Mouse (Mus musculus) macrophage (primary cell): ENCODE data around the gene Mrps17. TPM values are rescaled to one million over a fixed set of nuclear protein-coding genes. Genes with fewer than 3 reads are reported as not detected.
A peak's percentile ranks its signal among the peaks of the same experiment; 100 is the strongest.
"Not testable (repeated sequence)": the region's sequence is repeated elsewhere in the genome, so short reads cannot be mapped to it uniquely, and the experiment has no call there.

ENCODE experiments used
- H3K27ac ChIP-seq: fragments of 350-480 bp; formaldehyde crosslinking; 2 replicates; pipeline ENCODE4 v1.9.0; 2021
- H3K36me3 ChIP-seq: fragments of 350-480 bp; formaldehyde crosslinking; 2 replicates; pipeline ENCODE4 v1.9.0; 2021; ENCODE audit errors: inconsistent target
- H3K4me3 ChIP-seq: fragments of 350-480 bp; formaldehyde crosslinking; 2 replicates; pipeline ENCODE4 v1.9.0; 2021; ENCODE audit errors: inconsistent target
- H3K79me2 ChIP-seq: fragments of 350-480 bp; formaldehyde crosslinking; 2 replicates; pipeline ENCODE4 v1.9.0; 2021; ENCODE audit errors: inconsistent target
- WGBS: methylation state at CpG from one replicate; pipeline ENCODE4 v1.1.7; 2026; ENCODE audit warnings: inconsistent platforms; ENCODE audit not compliant: missing documents; 5-methylcytosine and 5-hydroxymethylcytosine counted together
- polyA plus RNA-seq: library from polyadenylated mRNA; stranded (reverse); fragments of 250-400 nt; gene quantifications from 3 replicates; pipeline ENCODE4 v1.2.4, GENCODE M21; 2018; ENCODE audit warnings: inconsistent platforms
- total RNA-seq, 78 experiments: library from RNA; depleted of rRNA; stranded (reverse); fragments of 250-400 nt; gene quantifications; 1 replicate in 9 of 78; 2 replicates in 24 of 78; 3 replicates in 43 of 78; 4 replicates in 2 of 78; pipeline ENCODE4 v1.2.4; 2018; ENCODE audit warnings: inconsistent platforms in 56 of 78

Gene Mrps17
- total RNA-seq (2018; cell fraction: chromatin; rRNA removed): 10 to 100 TPM; 12.8 to 41.7 (median 21.7) TPM
- 10 to 100 TPM; 36.2 to 63.7 (median 47.4) TPM for total RNA-seq (2018; cell fraction: cytosol; rRNA removed)
- total RNA-seq (2018; cell fraction: nucleus; rRNA removed): 10 to 100 TPM; 17.7 to 62.9 (median 34.8) TPM
- 39.4 to 79.4 TPM (median 50.8 TPM) in 3 replicates for polyA plus RNA-seq

DNA sequence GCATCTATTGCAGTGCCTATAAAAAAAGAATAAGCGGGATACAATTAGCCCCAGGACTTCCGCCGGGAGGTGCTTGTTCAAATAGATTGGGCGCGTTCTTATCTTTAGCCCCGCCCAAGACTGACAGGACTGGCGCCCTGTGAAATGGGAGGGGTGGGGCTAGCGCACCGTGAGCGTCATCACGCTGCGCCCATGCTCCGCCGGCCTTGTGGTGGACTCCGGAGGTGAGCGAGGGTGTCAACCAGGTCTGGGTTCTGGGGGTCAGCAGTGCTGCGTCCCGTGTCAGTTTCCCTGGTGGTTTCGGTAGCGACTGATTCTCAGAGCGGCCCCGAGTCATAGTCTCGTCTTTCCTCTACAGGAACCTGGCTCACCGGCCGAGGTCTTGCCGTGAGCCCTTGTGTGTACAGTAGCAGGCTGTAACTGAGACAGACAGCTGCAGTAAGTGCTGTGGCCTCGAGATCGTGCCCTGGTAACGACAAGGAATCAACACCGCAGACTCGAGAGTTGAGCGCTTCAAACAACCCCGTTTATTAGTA is at the start of gene Mrps17:
Gene Mrps17, plus strand, starts transcription at position 172 of the 536 bp plus-strand sequence.
- H3K27ac ChIP-seq: peak within 1 kb of the TSS; percentile 28; the same call in 1 of the 2 replicates
- H3K4me3 ChIP-seq: peak within 1 kb of the TSS; percentile 96
- H3K79me2 ChIP-seq: peaks cover 11% of the 10 kb centered on the region
- WGBS: under 1% methylated on average over 32 of the region's 33 CpGs
- peaks cover 16% of the 10 kb centered on the region; the same call in 1 of the 2 replicates for H3K36me3 ChIP-seq

GRCm38 (mm10) chr5:129666271-129666909 is 48.9 kb upstream of the Mrps17 start:
- H3K27ac ChIP-seq: no peak overlapping the region
- WGBS: 91% methylated on average over 8 of the region's 10 CpGs
- no peaks in the 10 kb centered on the region for H3K79me2 ChIP-seq
- H3K36me3 ChIP-seq: no peaks in the 10 kb centered on the region
- H3K4me3 ChIP-seq: no peak overlapping the region

- Histone ChIP-seq H3K36me3 (no peaks in the 10 kb centered on the region), H3K79me2 (no peaks in the 10 kb centered on the region), H3K4me3 (no peak overlapping the region), H3K27ac (no peak overlapping the region)
- 91% methylated on average over 4 of the region's 4 CpGs for WGBS
Measured at GRCm38 (mm10) chr5:129667851-129668250, 47.4 kb upstream of the Mrps17 start.

DNA sequence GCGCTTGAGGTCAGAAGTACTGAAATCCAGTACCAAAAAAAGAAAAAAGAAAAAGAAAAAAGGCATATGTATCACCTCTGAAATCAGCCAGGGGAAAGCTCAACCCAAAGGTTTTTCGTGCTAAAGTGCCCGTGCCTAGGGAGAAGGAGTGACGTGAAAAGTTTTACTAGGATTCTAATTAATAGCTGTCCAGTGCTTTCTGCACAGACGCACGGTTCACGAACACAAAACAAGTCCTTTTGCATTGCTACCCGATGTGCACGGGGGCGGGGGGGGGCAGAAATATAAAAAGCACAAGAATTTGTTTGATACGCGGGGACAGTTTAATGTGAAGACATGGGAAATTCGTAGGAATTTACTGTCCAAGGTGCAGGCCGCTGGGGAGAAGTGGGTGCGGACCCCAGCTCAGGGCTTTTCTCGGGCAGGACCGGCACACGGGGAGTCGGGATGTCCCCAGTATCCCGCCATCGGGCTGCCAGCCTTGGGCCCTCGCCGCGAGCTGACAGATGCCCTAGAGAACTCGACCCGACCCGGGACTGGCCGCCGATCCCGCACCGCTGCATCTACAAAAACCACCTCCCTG is 45.8 kb upstream of the Mrps17 start:
- H3K27ac ChIP-seq: no peak overlapping the region
- no peaks in the 10 kb centered on the region for H3K36me3 ChIP-seq
- no peaks in the 10 kb centered on the region for H3K79me2 ChIP-seq
- under 1% methylated on average over 30 of the region's 31 CpGs for WGBS
- peak overlapping the region; percentile 70 for H3K4me3 ChIP-seq

GRCm38 (mm10) chr5:129670036-129670458 is 45.2 kb upstream of the Mrps17 start, which contains the start of gene Zfp11:
Zfp11 (minus strand) TSS chr5:129670099.
- 3% methylated on average over 23 of the region's 23 CpGs for WGBS
- H3K4me3 ChIP-seq: peak within 1 kb of the TSS; percentile 70
- no peaks in the 10 kb centered on the region for H3K36me3 ChIP-seq
- H3K79me2 ChIP-seq: no peaks in the 10 kb centered on the region
- H3K27ac ChIP-seq: no peak within 1 kb of the TSS

DNA sequence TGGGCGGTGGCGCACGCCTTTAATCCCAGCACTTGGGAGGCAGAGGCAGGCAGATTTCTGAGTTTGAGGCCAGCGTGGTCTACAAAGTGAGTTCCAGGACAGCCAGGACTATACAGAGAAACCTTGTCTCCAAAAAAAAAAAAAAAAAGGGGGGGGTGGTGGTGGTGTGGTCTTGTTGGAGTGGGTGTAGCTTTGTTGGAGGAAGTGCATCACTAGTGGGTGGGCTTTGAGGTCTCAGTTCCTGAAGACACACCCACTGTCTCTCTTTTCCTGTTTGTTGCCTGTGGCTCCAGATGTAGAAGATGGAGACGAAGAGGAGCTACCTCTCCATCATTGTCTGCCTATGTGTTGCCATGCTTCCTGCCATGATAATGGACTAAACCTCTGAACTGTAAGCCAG is 30.2 kb upstream of the Mrps17 start:
- 88% methylated on average over 5 of the region's 5 CpGs for WGBS
- H3K36me3 ChIP-seq, H3K4me3 ChIP-seq, H3K27ac ChIP-seq, H3K79me2 ChIP-seq: not testable (repeated sequence)

DNA sequence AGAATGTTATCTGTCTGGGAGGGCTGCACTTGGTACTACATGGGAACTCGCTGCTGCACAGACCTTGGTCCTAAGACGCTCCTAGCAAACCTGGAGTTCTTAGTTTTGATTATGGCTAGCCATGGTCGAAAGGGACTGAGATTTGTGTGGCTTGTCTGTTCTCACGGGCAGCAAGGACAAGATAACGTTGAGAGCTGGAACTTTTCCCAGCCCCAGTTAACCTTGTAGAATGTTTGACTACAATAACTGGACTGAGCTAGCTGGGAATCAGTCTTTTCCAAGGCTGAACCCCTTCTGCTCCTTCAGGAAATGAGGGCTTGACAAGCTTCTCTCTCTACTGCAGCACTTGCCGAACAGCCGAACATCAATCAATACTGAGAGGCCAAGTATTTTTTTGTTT is 27.7 kb upstream of the Mrps17 start:
- H3K79me2 ChIP-seq: no peaks in the 10 kb centered on the region
- H3K4me3 ChIP-seq: no peak overlapping the region
- WGBS: 91% methylated on average over 7 of the region's 7 CpGs
- no peak overlapping the region for H3K27ac ChIP-seq
- no peaks in the 10 kb centered on the region for H3K36me3 ChIP-seq

GRCm38 (mm10) chr5:129690528-129690927 is 24.8 kb upstream of the Mrps17 start:
- H3K79me2 ChIP-seq: no peaks in the 10 kb centered on the region
- H3K36me3 ChIP-seq: no peaks in the 10 kb centered on the region
- H3K27ac ChIP-seq: no peak overlapping the region
- H3K4me3 ChIP-seq: no peak overlapping the region
- 90% methylated on average over 3 of the region's 3 CpGs for WGBS

DNA sequence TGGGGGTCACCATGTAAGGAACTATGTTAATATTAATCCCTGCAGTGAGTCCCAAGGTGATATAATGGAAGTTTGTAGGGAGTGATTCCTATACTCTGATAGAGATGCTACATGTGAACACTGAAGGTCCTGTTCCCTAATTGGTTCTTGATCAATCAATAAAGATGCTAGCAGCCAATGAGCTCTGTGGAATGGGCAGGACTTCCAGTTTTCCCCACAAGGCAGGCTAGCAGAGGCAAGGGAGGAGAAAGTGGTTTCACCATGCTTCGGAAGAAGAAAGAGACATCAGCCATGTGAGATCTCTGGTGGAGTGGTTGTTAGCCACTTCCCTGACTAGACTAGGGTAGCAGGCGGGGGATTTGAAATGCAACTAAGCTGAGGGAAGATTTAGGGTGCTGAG is 14.8 kb upstream of the Mrps17 start:
- H3K27ac ChIP-seq: no peak overlapping the region
- H3K36me3 ChIP-seq: no peaks in the 10 kb centered on the region
- H3K79me2 ChIP-seq: no peaks in the 10 kb centered on the region
- 39% methylated on average over 2 of the region's 2 CpGs for WGBS
- no peak overlapping the region for H3K4me3 ChIP-seq

DNA sequence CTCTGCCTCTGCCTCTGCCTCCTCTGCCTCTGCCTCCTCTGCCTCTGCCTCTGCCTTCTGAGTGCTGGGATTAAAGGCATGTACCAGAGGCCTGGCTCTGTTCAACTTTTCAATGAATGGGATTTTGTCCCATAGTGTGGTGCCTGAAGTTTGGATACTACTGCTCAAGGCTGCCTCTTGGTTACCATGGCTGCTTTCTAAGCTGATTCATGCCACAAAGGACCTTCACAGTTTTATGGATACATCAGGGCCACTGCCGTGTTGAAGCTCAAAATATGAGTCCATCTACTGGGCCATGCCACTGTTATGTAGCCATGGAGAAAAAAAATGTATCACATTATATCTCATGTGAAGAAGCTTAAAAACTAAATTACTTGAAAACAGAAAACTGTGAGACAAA is 13.6 kb upstream of the Mrps17 start:
- no peak overlapping the region for H3K27ac ChIP-seq
- no peak overlapping the region for H3K4me3 ChIP-seq
- no peaks in the 10 kb centered on the region for H3K36me3 ChIP-seq
- 91% methylated on average over 1 of the region's 1 CpGs for WGBS
- no peaks in the 10 kb centered on the region for H3K79me2 ChIP-seq

DNA sequence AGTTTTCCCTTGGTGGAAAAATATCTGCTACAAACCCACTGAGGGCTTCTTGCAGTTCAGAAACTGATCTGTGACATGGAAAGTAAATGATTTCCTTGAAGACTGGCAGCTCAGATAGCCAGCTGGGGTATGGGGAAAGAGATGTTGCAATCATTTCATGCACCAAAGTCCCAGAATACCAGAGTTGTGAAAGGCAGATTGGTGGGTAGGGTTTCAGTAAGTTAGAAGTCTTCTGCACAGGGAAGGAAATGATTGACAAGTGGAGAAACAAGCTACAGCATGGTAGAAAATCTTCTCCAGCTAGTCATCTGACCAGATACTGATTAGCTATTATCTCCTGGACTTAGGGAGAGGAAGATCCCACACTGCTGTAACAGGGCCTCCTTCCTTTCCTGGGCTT is 11.9 kb upstream of the Mrps17 start:
- no peak overlapping the region for H3K4me3 ChIP-seq
- no peak overlapping the region for H3K27ac ChIP-seq
- H3K79me2 ChIP-seq: no peaks in the 10 kb centered on the region
- H3K36me3 ChIP-seq: no peaks in the 10 kb centered on the region

- no peak within 1 kb of the TSS for H3K27ac ChIP-seq
- no peaks in the 10 kb centered on the region for H3K79me2 ChIP-seq
- no peak within 1 kb of the TSS for H3K4me3 ChIP-seq
- 54% methylated on average over 2 of the region's 2 CpGs for WGBS
- no peaks in the 10 kb centered on the region for H3K36me3 ChIP-seq
Measured at GRCm38 (mm10) chr5:129708412-129708811, 6.9 kb upstream of the Mrps17 start, which contains the start of gene Sept14. Sept14 (minus strand) TSS chr5:129708512.

DNA sequence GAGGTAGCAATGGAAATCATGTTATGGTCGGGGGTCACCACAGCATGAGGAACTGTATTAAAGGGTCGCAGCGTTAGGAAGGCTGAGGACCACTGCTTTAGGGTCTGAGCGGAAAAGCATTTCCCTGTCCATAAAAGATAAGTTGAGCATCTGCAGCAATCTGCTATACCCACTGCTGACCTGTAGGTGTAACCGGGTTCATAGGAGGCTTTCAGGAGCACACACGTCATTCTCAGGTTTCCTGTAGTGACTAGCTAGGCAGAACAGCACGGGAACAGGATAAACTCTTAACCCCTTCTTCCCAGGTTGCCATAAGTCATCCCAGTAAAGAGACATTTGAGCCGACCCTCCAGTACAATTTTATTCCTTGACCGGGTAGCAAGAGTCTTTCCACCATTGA is 1.7 kb downstream of the Mrps17 start:
- Histone ChIP-seq H3K27ac (no peak overlapping the region), H3K79me2 (peaks cover 11% of the 10 kb centered on the region), H3K36me3 (peaks cover 16% of the 10 kb centered on the region; the same call in 1 of the 2 replicates), H3K4me3 (no peak overlapping the region)
- 86% methylated on average over 8 of the region's 9 CpGs for WGBS

DNA sequence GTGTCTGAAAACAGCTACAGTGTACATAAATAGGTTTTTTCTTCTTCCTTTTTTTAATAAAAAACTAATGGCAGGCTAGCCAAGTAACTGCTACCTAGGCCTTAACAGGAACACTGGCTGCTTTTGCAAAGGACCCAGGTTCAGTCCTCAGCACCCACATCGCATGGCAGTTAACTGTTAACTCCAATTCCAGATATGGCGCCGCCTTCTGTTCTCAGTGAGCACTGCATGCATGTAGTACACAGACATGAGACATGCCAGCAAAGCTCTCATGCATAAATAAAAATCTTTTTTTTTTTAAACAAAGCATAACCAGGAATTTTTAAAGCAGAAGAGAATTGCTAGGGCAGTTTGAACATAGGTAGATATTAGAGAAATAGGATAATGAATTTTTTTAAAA is 4.9 kb downstream of the Mrps17 start:
- WGBS: 96% methylated on average over 3 of the region's 3 CpGs
- H3K27ac ChIP-seq: no peak overlapping the region
- no peak overlapping the region for H3K4me3 ChIP-seq
- H3K79me2 ChIP-seq: peaks cover 11% of the 10 kb centered on the region
- H3K36me3 ChIP-seq: peaks cover 16% of the 10 kb centered on the region; the same call in 1 of the 2 replicates

GRCm38 (mm10) chr5:129724268-129724667 is 9.0 kb downstream of the Mrps17 start:
- Histone ChIP-seq H3K4me3 (peak overlapping the region; percentile 48), H3K27ac (peak overlapping the region; percentile 19; the same call in 1 of the 2 replicates), H3K79me2 (peaks cover 24% of the 10 kb centered on the region; the same call in 1 of the 2 replicates), H3K36me3 (0 out of 2 replicates have a peak, but pooled peaks cover under 1% of the 10 kb centered on the region)
- WGBS: 35% methylated on average over 4 of the region's 4 CpGs
